Mouse (Mus musculus): ENCODE measurements around the gene Fzd1.
A peak's percentile ranks its signal among the peaks of the same experiment; 100 is the strongest.

The Fzd1 gene

DNA sequence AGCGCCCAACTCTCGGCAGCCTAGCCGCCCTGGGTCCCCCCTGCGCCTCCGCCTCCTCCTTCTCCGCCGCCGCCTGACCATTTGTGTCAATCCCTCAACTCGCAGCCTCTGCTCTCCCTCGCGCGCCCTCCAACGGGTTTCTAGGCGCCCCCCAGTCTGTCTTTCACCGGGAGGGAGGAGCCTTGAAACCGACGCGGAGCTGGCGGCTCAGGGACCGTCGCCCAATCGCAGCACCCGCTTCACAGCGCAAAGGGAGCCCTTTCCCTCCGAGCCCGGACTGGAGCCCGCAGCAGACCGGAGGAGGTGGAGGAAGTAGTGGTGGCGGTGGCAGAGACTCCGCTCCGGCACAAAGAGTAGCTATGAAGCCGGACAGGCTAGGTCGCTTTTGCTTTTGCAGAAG lies at the start of gene Fzd1:
Gene Fzd1 (minus strand): TSS at position 134 of the 400 bp plus-strand sequence.
- DNase-seq (ENCODE audit: extremely low spot score), result peak; percentile 98

DNA sequence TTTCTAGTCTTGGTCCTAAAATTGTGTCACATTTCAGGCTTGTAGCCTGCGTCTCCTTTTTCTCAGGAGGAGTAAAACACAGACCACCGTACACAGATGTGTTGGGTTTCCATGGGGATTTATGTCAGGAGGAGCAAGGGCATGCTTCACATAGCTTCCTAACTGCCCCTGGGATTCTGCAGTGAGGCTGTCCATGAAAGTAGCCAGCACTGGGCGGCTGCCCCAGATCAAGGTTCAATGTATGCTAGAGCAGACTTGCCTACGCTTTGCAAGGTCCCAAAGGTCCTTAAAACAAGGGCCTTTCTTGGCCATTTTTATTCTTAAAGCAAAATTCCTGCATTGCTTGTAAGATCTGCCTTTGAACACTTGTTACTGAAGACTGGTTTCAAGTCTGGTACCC lies 47.4 kb upstream of the Fzd1 start:
- no peak for DNase-seq (ENCODE audit: extremely low spot score)

DNA sequence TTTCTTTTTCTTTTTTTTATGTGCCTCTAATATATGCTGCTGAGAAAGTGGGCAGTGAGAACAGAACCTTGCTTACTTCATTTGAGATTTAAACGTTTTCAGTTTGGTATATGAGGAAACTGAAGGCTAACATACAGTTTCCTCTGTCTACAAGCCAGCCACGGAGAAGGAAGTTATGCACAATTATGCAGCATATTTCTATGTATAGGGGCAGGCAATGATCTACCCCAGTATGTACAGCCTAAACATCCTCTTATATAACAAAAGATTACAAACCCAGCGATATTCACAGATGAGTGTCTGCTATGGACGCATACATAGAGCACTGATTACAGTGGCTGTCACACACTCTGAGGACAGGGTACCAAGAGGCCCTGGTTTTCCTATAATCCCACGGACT lies 45.9 kb upstream of the Fzd1 start:
- no peak for DNase-seq (ENCODE audit: extremely low spot score)

DNA sequence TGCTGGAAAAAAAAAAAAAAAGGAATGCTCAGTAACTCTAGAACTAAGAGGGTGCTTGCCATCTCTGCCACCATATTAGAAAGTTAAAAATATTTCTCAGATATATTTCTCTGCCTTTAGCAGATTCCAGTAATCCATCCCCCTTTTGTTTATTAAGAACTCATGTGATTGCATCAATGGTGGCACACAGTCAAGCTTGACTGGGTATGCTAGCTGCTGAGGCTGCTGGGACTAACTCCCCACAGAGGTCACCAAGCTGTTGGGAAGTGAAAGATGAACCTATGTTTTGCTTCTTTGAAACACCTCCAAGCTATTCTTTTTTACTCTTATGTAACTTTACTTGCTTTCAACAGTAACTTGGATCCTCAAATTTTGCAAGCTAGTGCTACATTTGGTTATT lies 44.1 kb upstream of the Fzd1 start:
- DNase-seq (ENCODE audit: extremely low spot score), result no peak

DNA sequence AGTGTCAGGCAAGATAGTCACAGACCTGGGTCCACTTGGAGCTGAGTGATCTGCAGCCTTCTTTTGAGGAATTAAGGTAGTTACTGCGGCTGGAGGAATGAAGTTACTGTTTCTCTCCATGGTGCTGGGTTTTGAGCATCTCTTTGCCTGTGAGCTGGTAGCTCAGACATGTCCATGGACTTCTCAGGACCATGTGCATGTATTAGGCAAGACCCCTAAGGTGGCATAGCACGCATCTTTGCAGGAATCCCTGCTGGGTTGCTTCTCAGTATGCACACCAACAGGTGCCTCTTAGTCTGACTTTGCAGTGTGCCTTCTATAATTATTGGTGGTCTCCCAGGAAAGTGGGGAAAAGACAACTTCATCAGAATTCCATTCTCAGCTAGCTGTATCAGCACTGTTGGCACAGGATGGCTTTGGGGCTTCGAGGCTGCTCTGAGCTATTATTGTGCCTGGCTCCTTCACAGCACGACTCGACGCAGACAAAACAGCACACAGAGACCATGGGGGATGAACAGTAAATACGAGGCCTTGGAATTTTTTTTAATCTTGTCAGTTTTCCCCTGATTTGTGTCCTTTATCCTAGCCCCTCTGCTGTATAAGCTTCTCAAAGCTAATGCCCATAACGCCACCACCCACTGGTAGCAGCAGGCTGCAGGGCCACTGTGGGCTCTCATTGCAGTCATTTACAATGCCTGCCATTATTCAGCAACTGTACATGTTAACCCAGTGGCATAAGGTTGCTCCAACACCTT lies 43.4 kb upstream of the Fzd1 start:
- DNase-seq (ENCODE audit: extremely low spot score), result no peak

DNA sequence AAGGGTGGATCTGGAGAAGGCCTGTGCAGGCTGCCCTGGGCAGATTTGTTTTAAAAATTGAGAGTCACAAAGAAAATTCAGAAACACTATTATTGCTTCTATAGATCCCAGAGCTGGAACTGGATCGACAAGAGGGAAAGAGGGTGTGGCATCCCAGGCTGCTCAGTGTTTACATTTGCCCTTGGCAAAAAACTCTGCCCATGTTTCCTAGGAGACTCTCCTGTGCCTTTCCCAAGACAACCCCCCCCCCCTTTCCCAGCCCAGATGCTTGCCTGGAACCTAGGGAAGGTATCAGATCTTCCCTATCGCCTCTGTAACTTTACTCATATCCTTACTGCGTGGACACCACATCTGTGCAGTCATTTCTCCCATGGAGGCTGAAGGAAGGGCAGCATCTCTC lies 33.4 kb upstream of the Fzd1 start:
- DNase-seq (ENCODE audit: extremely low spot score), result no peak

DNA sequence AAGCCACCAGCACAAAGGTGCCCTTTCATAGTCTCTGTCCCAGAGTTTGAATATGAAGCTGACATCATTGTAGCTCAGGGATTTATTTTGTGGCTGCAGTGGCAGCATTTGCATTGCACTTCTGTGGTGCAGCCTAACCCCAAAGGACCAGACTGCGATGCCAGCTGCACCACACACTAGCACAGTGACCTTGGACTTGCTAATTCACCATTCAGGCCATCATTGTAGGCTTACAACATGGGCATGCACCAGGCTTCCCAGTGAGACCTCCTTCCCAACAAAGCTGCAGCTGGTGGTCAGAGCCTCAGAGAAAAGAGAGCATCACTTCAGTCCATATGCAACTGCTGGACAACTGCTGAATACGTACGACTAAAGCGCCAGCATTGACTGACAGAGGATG lies 32.4 kb upstream of the Fzd1 start:
- DNase-seq (ENCODE audit: extremely low spot score), result no peak

DNA sequence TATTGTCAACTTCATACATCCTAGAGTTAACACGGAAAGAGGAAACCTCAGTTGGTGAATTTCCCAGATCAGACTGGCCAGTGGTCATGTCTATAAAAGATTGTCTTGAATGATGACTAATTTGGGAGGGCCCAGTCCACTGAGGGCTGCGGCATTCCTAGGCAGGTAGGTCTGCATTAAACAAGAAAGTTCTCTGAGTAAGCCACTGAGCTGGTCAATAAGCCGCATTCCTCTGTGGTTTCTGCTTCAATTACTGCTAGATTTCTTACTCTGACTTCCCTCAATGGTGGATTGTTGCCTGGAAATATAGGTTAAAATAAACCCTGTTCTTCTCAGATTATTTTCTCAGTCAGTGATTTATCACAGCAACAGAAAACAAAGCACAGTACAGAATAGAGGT lies 30.6 kb upstream of the Fzd1 start:
- DNase-seq (ENCODE audit: extremely low spot score), result no peak

DNA sequence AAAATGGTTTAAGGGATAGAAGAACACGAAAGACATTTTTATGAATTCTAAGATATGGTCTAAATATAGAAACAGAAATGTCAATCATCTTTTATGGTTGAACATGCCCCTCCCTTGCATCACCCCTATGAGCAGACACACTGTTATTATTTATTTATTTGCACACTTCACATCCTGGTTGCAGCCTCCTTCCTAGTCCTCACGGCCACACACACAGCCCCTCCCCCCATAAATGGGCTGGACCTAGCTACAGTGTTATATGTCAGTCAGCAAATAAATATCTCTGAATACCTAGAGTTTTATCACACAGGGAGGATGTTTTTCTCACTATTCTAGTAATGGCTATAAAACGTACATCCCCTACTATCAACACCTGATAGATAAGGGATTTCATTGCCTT lies 29.0 kb upstream of the Fzd1 start:
- DNase-seq (ENCODE audit: extremely low spot score), result no peak

DNA sequence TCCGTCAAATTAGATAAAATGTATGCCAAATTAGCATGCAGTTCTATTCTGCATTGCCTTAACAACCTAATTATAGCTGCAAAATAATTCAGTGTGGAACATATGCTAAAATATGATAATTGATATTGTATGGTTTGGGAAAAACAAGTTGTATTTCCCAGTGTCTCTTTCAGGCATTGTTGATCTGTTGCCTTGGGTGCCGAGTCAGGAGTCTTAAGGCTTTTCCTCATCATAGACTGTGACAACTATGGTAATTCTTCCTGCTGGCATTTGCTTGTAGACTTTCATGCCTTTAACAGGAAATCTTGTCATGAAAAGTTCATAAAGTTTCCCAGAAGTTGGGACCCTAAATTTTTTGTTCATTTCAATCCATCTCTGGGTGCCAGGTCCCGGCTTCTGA lies 20.4 kb upstream of the Fzd1 start:
- DNase-seq (ENCODE audit: extremely low spot score), result no peak

DNA sequence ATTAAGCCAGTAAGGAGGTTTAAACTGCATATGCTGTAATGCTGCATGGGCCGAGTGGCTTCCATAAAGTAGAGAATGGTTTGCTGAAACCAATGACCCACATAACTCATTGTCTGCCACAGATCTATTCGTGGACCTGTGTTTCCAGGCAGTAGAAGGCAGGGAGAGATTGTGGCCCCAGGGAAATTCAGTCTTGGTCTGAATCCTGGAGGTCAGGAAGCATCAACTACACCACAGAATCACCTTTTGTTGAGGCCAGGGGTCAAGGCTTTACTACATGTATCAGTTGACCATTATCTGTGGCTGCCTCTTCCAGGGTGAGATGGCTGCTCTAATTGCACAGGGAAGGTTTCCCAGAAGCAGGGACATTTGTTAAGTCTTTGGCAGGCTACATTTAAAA lies 18.7 kb upstream of the Fzd1 start:
- no peak for DNase-seq (ENCODE audit: extremely low spot score)

DNA sequence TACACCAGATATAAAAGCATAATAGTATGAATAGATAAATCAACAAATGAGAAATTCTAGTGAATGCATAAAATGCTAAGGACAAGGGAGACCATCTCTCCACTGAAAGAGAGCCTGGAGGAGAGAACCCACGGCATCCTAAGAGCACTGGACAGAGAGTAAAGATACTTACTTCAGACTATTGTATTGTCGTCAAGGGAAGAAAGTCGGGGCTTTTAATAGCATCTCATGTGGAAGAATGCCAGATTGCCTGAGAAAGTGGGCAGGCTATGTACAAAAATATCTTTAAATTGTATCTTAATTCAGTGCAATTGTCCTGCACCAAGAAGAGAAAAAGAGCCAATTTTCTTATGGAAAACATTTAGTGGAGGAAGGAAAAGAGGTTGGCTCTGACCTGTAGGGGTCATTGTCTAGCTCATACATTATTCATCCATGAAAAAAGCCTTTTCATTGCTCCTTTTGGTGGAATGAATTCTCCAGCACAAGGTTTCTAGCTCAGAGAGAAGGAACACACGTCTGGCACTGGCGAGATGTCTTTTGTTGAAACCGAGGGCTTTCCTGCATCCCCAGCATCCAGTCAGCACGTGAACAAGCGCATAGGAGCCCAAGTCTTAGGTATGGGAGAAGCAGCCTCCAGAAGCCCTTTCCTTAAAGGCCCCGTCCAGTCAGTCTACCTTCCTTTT lies 15.4 kb upstream of the Fzd1 start:
- no peak for DNase-seq (ENCODE audit: extremely low spot score)

DNA sequence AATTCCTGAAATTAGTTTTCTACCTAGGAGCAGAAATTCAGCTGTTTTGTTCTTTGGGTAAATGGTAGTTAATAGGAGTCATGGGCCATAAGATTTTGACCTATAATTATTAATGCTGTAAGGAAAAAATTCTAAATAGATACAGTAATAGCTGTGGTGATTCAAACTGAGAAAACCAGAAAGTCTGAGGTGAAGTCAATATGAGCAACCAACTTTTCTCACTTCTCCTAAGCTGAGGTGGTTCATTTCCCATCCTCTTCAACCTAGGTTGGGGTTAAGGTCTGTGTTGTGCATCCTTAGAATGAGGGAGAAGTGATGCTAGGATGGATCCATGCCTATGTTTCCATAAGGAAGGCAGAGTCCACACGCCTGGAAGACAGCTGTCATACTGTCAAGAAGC lies 12.8 kb upstream of the Fzd1 start:
- no peak for DNase-seq (ENCODE audit: extremely low spot score)

DNA sequence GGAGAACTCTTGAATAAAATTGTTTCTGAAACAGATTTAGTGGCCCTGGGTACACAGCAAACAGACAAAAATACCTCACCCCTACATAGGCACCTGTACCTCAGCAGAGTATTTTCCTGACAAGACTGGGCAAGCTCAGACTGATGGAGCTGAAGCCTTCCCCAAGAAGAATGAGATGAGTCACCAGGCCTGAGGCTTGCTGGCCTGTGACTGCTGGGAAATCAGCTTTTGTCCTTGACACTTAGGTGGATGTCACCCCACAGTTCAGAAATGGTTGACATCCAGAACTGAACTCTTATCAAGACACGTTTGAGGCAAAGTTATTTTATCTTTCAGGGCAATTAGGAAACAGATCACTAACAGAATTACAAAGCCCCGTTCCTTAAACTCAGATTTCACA lies 10.1 kb upstream of the Fzd1 start:
- no peak for DNase-seq (ENCODE audit: extremely low spot score)

DNA sequence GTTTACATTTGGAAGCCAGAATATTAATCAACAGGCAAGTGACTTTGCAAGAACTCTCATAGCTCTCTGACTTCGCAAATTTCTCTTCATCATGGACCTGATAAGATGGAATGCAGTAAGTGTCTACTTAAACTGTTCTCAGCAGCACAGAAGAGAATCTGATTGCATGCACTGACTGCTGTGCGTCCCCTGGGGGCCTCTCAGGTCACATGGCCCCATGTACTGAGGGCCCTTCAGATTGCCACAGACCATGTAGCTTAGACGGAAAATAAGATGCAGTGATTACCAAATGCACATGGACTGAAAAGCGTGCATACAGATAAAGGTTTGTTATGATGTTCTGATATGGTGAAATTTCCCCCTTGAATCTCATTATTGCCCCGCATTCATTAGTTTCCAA lies 8.9 kb upstream of the Fzd1 start:
- no peak for DNase-seq (ENCODE audit: extremely low spot score)

DNA sequence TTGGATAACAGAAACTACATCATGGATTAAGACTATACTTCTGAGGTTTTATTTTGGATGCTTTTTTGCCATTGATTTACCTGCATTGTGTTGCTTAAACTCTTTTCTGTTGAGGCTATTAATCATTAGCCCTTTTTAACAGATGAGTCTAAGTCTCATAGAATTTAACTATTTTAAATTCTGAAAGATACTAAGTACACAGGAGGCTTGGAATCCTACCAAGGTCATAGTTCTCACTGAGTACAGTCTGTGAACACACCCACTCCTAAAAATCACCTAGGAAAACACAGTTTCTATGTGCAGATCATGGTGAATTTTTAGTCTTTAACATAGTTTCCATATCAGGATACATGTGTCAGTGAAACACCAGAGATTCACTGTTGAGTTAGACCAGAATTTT lies 4.1 kb upstream of the Fzd1 start:
- no peak for DNase-seq (ENCODE audit: extremely low spot score)

DNA sequence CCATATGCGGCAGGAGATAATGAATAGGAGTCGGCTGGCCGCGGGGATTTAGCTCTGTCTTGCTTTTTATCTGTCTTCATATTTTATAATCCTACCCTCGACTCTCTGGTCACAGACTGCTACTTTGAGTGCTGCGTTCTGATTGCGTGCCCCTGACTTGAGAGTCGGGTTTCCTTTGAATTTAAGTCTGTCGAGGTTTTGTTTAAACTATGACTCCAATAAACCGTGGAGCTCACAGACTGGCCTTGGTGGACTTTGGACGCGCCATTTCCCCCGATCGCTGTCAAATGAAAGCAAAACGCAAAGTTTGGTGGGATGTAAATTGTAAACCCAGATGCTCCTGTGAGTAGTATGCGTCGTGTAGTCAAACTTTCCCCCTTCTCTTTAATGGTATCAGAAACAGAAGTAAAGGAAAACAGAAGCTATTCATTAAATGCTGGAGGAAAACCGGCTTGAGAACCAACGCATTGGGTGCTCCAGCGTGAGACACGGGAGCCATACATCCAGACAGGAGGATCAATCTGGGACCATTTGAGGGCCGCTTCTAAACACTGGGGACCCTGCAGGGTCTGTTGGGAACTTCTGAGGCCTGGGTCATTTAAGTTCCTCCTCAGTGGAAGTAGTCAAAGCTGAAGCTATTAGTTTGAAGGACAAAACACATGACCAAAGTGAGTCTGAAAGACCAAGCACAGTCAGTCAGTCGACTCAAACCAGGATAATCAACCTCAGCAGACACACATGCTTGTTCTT lies 671 bp upstream of the Fzd1 start:
- peak; percentile 54 for DNase-seq (ENCODE audit: extremely low spot score)

DNA sequence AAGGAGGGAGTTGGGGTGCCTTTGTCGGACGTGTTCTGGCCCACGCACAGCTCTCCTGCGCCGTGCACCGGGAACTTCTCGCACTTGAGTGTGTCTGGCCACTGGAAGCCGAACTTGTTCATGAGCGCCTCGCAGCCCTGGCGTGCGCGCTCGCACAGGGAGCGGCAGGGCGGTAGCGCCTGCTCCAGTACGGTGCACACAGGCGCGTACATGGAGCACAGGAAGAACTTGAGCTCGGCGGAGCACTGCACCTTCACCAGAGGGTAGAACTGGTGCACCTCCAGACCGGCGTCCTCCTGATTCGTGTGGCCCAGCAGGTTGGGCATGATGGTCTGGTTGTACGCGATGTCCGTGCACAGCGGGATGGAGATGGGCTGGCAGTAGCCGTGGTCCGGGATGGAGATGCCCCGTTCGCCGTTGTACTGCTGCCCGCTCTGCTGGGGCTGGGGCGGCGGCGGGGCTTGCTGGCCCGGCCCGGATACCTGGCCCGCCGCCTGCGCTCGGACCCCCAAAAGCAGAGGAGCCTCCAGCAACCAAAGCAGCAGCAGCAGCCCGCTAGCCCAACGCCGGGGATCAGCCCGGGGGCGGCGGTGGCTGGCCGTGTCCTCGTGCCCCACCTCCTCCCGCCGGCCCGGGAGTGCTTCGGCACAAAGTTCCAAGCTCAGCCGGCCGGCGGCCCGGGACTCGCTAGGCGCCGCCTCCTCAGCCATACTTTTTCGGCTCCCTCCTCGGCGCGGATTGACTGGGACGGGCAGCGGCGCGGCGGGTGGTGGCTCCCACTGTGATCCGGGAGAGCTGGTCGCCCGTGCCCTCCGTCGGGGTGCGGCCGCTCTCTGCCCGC lies 744 bp downstream of the Fzd1 start:
- peak; percentile 74 for DNase-seq (ENCODE audit: extremely low spot score)

DNA sequence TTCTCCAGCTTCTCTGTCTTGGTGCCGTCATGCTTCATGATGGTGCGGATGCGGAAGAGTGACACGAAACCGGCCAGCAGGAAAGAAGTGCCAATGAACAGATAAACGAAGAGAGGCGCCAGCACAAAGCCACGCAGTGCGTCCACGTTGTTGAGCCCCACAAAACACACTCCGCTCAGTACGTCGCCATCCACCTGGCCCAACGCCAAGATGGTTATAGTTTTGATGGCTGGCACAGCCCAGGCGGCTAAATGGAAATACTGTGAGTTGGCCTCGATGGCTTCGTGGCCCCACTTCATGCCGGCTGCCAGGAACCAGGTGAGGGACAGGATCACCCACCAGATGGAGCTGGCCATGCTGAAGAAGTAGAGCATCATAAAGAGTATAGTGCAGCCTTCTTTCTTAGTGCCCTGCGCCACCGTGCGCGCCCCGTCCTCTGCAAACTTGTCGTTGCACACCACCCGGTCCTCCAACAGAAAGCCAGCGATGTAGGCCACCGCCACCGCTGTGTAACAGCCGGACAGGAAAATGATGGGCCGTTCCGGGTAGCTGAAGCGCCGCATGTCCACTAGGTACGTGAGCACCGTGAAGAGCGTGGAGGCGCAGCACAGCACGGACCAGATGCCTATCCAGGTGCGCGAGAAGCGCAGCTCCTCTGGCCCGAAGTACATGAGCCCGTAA lies 1.7 kb downstream of the Fzd1 start:
- DNase-seq (ENCODE audit: extremely low spot score), result peak; percentile 44

DNA sequence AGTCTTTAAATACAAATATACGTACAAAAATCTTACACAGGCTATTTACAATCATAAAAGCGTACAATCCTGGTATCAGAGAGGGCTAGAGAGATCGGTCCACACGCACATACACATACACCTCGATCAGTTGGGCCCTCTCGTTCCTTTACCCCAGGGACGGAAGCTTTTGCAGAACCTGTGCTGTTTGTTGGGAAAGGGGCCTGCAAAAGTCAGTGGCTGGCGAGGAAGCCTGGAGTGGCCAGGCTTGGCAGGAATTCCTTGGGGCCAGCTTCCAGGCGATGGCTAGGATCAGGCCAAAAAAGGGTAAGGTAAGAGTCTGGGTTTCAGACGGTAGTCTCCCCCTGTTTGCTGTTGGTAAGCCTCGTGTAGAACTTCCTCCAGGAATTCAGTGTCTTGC lies 2.5 kb downstream of the Fzd1 start:
- peak; percentile 20 for DNase-seq (ENCODE audit: extremely low spot score)

DNA sequence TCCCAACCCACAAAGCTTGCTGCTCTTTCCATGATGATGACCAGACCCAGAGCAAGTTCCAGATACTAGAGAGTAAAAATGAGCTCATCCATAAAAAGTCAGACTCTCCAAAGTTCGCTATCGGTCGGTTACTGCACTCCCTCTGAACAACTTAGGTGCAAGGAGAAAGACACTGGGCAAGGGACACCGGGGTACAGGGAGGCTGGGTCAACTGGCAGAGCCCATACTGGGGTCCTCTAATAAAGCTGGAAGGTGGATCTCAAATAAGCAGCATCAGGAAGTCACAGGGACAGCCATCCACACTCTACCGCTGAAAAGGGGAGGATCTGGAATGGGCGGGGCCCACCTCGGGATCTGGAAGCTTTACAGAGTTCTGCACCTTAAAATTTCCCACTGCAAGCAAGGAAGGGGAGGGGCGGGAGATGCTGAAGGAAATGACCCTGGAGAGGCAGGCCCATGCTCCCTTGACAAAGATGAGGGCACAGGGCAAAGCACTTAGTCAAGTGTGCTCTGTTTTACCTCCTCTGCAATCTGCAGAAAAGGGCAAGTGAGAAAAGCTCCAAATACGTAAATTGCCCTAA lies 3.0 kb downstream of the Fzd1 start:
- peak; percentile 33 for DNase-seq (ENCODE audit: extremely low spot score)

Measured in embryo, embryonic 9.5 days (tissue).